Mouse (Mus musculus) ovary, adult 18-20 months (tissue): Measurements from ENCODE around the gene Soga1.

Source experiments
- DNase-seq: peaks from one replicate; pipeline ENCODE4 v3.0.0; 2022; ENCODE audit warnings: low spot score, mixed read lengths

Soga1 gene

GRCm38 (mm10) chr2:156987316-156987715 lies 91.7 kb downstream of the Soga1 start:
- DNase-seq, result no peak

- peak; percentile 38 for DNase-seq
Observed at GRCm38 (mm10) chr2:156982864-156983263, 96.2 kb downstream of the Soga1 start.

DNA sequence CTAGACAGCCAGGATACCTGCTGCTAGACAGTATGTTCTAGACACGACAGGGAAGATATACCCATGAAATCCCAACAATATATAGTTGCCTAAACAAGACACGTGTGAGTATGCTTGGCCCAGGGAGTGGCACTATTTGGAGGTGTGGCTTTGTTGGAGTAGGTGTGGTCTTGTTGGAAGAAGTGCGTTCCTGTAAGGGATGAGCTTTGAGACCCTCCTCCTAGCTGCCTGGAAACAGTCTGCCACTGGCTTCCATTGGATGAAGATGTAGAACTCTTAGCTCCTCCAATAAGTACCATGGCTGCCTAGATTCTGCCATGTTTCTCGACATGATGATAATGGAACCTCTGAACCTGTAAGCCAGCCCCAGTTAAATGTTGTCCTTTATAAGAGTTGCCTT lies 97.8 kb downstream of the Soga1 start:
- no peak for DNase-seq

GRCm38 (mm10) chr2:156980059-156980458 lies 99.0 kb downstream of the Soga1 start:
- no peak for DNase-seq

DNA sequence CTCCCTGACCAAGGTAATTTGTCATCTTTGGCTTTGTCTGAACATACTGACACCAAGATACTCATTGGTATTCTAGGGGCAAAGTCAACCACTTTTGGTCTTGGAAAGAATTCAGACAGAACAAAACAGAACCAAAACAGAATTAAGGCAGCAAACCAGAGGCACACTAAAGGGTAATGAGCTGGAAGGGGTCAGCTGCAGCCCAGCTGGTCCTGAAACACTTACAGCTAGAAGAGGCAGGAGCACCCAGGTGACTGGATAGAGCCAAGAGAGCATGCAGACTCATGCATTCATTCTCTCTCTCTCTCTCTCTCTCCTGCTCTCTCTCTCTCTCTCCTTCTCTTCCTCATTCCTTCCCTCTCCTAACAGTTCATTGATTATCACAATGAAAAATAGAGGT lies 102.3 kb downstream of the Soga1 start:
- no peak for DNase-seq

GRCm38 (mm10) chr2:156974967-156975366 lies 104.1 kb downstream of the Soga1 start:
- DNase-seq, result no peak

DNA sequence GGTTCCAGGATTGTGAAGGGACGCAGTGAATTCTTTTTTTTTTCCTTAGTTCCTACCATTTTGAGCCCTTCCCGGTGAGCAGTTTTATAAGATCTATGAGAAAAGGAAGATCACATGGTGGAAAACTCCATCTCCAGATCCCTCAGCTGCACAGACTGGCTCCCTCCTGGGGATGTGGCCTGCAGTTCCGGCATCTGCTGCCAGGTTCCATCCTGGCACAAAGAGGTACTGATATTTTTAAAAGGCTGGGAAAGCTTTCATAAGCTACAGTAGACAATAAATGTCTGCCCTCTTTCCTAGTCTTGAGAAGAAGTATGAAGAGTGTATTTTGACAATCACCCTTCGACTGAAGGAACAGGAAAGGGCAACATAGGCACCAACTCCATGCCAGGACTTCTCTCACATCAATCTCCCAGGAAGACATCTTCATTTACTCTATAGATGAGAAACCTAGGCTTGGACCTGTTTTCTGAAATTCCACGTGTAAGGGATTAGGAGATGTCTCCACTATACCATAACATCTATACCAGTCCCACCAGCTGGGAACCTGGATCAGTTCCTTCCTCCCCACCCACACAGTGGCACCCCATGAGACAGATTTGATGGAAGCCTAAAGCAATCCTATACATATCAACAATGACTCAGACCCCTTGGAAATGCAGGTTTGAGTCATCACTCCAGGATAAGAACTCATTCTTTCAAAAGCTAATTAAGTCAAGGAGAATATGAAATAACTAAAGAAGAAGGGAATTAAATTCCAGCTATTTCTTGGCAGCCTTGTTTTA lies 105.5 kb downstream of the Soga1 start:
- DNase-seq, result no peak

DNA sequence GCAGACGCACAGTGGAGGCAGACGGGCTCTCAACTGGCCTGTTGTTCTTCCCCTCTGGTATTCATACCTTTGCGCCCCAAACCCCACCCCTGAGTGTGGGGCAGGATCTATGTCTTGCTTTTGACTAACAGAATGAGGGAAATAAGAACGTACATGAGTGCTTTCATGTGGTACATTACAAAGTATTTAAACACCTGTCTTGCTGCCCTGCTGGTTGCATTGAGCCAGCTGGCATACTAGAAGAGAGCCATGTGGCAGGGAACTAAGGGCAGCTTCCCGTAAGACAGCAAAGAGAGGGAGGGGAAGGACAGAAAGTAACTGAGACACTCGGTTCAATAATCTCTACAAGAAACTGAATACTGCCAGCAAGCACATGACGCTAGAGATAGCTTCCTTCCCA lies 108.8 kb downstream of the Soga1 start:
- DNase-seq, result no peak

DNA sequence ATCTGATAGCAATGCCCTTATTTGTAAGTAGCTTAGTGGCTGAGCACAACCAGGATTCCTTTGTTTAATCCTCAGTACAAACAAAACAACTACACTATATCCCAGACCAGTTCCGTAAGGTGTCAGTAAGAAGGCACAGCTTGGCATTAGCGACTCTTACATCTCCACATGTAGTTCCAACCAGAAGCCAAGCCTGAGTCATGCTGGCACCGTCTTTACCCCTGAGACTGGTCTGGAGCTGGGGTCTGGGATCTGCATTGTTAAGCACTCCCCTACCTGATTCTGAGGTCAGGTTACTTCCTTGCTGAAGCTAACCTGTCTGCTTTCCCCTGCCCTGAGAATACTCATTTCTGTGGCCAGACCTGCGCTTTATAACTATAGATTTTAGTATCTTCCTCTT lies 110.6 kb downstream of the Soga1 start:
- DNase-seq, result no peak

DNA sequence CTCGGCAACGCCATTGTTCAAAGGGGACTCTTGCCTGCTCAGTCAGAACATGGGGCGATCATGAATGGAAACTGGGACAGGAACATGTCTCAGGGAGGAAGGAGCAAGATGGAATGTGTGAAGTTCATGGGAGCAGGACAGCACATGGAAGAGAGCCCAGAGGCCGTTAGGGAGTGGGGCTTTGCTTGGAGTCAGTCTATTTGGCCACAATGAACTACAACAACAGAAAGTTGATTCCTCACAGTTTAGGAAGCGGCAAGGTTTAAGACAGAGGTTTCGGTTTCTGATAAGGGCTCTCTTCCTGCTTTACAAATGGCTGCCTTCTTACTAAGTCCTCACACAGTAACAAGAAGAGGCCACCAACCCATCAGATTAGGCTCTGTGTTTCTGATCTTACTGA lies 111.7 kb downstream of the Soga1 start:
- DNase-seq, result no peak
